Mouse (Mus musculus) thymus, adult 2 months (tissue): ENCODE data around the gene Edem2.

Experiments used
- CTCF ChIP-seq: fragments of 200-500 bp; IDR thresholded peaks from 2 replicates; pipeline ENCODE4 v1.5.1; 2012; ENCODE audit warnings: mild to moderate bottlenecking, control low read depth, low read length, moderate library complexity, borderline replicate concordance; ENCODE audit not compliant: control insufficient read depth, poor library complexity, insufficient read depth; ENCODE audit errors: extremely low read depth
- POLR2A ChIP-seq: fragments of 200-500 bp; IDR thresholded peaks from 2 replicates; pipeline ENCODE4 v1.6.1; 2012; ENCODE audit warnings: mild to moderate bottlenecking, low read length, control low read depth, moderate library complexity; ENCODE audit not compliant: control insufficient read depth, poor library complexity, insufficient read depth; ENCODE audit errors: extremely low read depth

DNA sequence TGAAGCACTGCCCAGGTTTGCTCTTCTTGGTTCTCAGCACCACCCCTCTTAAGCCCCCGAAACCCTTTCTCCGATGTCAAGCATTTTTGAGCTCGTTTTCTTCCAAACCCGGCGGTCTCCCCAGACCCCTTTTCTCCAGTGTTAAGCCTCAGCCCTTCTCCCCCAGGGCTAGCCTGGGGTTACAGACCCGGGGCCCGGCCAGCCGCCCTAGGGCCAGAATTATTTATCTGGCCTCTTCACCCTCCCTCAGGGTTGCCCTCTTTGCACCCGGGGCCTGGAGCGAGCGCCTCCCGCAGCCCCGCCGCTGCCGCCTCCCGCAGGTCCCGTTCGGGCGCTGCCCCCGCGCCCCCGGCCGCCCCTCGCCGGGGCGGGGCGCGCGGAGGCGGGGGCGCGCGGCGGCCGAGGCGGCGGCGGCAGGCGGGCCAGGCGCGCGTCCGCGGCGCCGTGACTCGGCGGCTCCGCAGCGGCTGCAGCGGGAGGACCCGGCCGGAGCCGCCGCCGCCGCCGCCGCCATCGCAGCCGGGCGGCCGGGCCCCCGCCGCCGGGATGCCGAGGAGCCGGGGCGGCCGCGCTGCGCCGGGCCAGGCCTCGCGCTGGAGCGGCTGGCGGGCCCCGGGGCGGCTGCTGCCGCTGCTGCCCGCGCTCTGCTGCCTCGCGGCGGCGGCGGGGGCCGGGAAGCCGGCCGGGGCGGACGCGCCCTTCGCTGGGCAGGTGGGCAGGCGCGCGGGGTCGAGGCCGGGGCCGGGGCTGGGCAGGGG lies 45.8 kb upstream of the Edem2 start, which contains the start of gene Mmp24:
- TF ChIP-seq CTCF (no peak), POLR2A (no peak)
